Mouse (Mus musculus) E14TG2a.4 (cell line): ENCODE data around the gene Fhl5.

ENCODE experiments used
- H3K27me3 ChIP-seq: 2 replicates; pipeline ENCODE4 v1.6.1; 2014; ENCODE audit warnings: low read length, control low read depth; ENCODE audit not compliant: insufficient read depth
- H3K36me3 ChIP-seq: 2 replicates; pipeline ENCODE4 v1.6.1; 2014; ENCODE audit warnings: low read length, control low read depth; ENCODE audit not compliant: insufficient read depth
- H3K4me1 ChIP-seq: replicated peaks from 2 replicates; pipeline ENCODE4 v1.6.1; 2014; ENCODE audit warnings: low read depth, low read length, control low read depth
- H3K4me3 ChIP-seq: replicated peaks from 2 replicates; pipeline ENCODE4 v1.5.1; 2014; ENCODE audit warnings: mild to moderate bottlenecking, low read length
- H3K9me3 ChIP-seq: 2 replicates; pipeline ENCODE4 v1.6.1; 2014; ENCODE audit warnings: low read length, control low read depth
- CTCF ChIP-seq: conservative IDR thresholded peaks from 2 replicates; pipeline ENCODE4 v1.5.1; 2014; ENCODE audit warnings: low read length
- NANOG ChIP-seq: IDR thresholded peaks from 2 replicates; pipeline ENCODE4 v1.6.1; 2014; ENCODE audit warnings: borderline replicate concordance, low read length, mixed read lengths
- POU5F1 ChIP-seq: IDR thresholded peaks from 2 replicates; pipeline ENCODE4 v1.6.1; 2014; ENCODE audit warnings: low read length, borderline replicate concordance

Gene Fhl5

GRCm38 (mm10) chr4:25232546-25232945 lies 10.1 kb downstream of the Fhl5 start:
- H3K4me1 ChIP-seq, result 0 out of 2 replicates have a peak, but pooled peaks cover 1% of the 10 kb centered on the region
- H3K9me3 ChIP-seq, result no peaks in the 10 kb centered on the region
- no peak overlapping the region for H3K4me3 ChIP-seq
- H3K36me3 ChIP-seq, result no peaks in the 10 kb centered on the region
- H3K27me3 ChIP-seq, result no peaks in the 10 kb centered on the region
- TF ChIP-seq CTCF (no peak), POU5F1 (no peak), NANOG (no peak)

GRCm38 (mm10) chr4:25227527-25227926 lies 15.1 kb downstream of the Fhl5 start:
- Histone ChIP-seq H3K9me3 (no peaks in the 10 kb centered on the region), H3K27me3 (no peaks in the 10 kb centered on the region), H3K4me1 (0 out of 2 replicates have a peak, but pooled peaks cover 4% of the 10 kb centered on the region), H3K36me3 (no peaks in the 10 kb centered on the region), H3K4me3 (no peak overlapping the region)
- TF ChIP-seq POU5F1, result no peak
- no peak for TF ChIP-seq NANOG
- TF ChIP-seq CTCF, result no peak

- Histone ChIP-seq H3K36me3 (no peaks in the 10 kb centered on the region), H3K4me1 (no peaks in the 10 kb centered on the region), H3K9me3 (no peaks in the 10 kb centered on the region), H3K4me3 (no peak overlapping the region), H3K27me3 (no peaks in the 10 kb centered on the region; the same call in 1 of the 2 replicates)
- TF ChIP-seq POU5F1 (no peak), CTCF (no peak), NANOG (no peak)
Measured at GRCm38 (mm10) chr4:25221927-25222326, 20.7 kb downstream of the Fhl5 start.

GRCm38 (mm10) chr4:25213451-25213850 lies 29.2 kb downstream of the Fhl5 start:
- Histone ChIP-seq H3K9me3 (no peaks in the 10 kb centered on the region), H3K4me1 (no peaks in the 10 kb centered on the region), H3K36me3 (no peaks in the 10 kb centered on the region), H3K4me3 (no peak overlapping the region), H3K27me3 (no peaks in the 10 kb centered on the region; the same call in 1 of the 2 replicates)
- no peak for TF ChIP-seq CTCF
- TF ChIP-seq POU5F1, result no peak
- TF ChIP-seq NANOG, result no peak

GRCm38 (mm10) chr4:25206166-25206565 lies 36.5 kb downstream of the Fhl5 start:
- Histone ChIP-seq H3K36me3 (no peaks in the 10 kb centered on the region), H3K4me3 (no peak overlapping the region), H3K27me3 (no peaks in the 10 kb centered on the region), H3K9me3 (no peaks in the 10 kb centered on the region), H3K4me1 (no peaks in the 10 kb centered on the region)
- TF ChIP-seq CTCF (no peak), NANOG (no peak), POU5F1 (no peak)

- Histone ChIP-seq H3K4me1 (no peaks in the 10 kb centered on the region), H3K36me3 (no peaks in the 10 kb centered on the region), H3K9me3 (no peaks in the 10 kb centered on the region), H3K27me3 (no peaks in the 10 kb centered on the region), H3K4me3 (no peak overlapping the region)
- no peak for TF ChIP-seq CTCF
- TF ChIP-seq NANOG, result no peak
- no peak for TF ChIP-seq POU5F1
Measured at GRCm38 (mm10) chr4:25197310-25197709, 45.4 kb downstream of the Fhl5 start.

GRCm38 (mm10) chr4:25179617-25180208 lies 63.0 kb downstream of the Fhl5 start:
- Histone ChIP-seq H3K4me3 (no peak overlapping the region), H3K36me3 (no peaks in the 10 kb centered on the region), H3K27me3 (no peaks in the 10 kb centered on the region), H3K4me1 (no peaks in the 10 kb centered on the region), H3K9me3 (peaks cover 15% of the 10 kb centered on the region)
- TF ChIP-seq POU5F1 (no peak), CTCF (peak; percentile 32), NANOG (no peak)
